Mouse (Mus musculus): ENCODE data around the gene Gli3. TPM values are rescaled to one million over a fixed set of nuclear protein-coding genes. Genes with fewer than 3 reads are reported as not detected.

Gene Gli3
- total RNA-seq, 2 experiments from 2014 or later: 12.7 to 13.3 TPM

GRCm38 (mm10) chr13:15724723-15725122 is 261.7 kb downstream of the Gli3 start:
- DNase-seq: no peak

- peak; percentile 92 for DNase-seq
Measured at GRCm38 (mm10) chr13:15741771-15742170, 278.7 kb downstream of the Gli3 start.

- no peak for DNase-seq
Measured at GRCm38 (mm10) chr13:15742308-15742707, 279.3 kb downstream of the Gli3 start.

- no peak for DNase-seq
Measured at GRCm38 (mm10) chr13:15742777-15743176, 279.7 kb downstream of the Gli3 start.

- DNase-seq: peak; percentile 87
Measured at GRCm38 (mm10) chr13:15758835-15759632, 296.0 kb downstream of the Gli3 start.

- DNase-seq: no peak
Measured at GRCm38 (mm10) chr13:15759633-15760441, 296.8 kb downstream of the Gli3 start.

GRCm38 (mm10) chr13:15762291-15762690 is 299.3 kb downstream of the Gli3 start:
- DNase-seq: no peak

- peak; percentile 48 for DNase-seq
Measured at GRCm38 (mm10) chr13:15762901-15763417, 299.9 kb downstream of the Gli3 start.

GRCm38 (mm10) chr13:15777624-15778023 is 314.6 kb downstream of the Gli3 start:
- no peak for DNase-seq
